Mouse (Mus musculus): ENCODE measurements around the gene Atg7.

DNA sequence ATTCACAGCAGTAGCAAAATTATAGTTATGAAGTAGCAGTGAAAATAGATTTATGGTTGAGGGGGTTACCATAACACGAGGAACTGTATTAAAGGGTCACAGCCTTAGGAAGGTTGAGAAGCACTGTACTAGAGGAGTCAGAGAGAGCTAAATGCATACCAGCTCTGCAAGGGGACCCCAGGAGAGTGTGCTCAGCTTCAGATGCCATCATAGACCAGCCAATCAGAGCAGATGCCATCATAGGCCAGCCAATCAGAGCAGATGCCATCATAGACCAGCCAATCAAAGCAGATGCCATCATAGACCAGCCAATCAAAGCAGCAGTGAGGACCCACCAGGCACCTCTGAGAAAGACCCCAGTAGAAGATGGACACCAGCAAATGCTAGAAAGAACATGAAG, 192.9 kb downstream of the Atg7 start:
- TF ChIP-seq EP300 (IDR thresholded peaks at IDR 0.05; ENCODE audit: low read depth) (no peak), CTCF (IDR thresholded peaks at IDR 0.05; ENCODE audit: low read depth) (no peak)
